Mouse (Mus musculus) CH12F3 (cell line): ENCODE measurements around the gene Phactr2.

Experiments used
- in situ Hi-C: fragments of 300-500 bp; cut with MboI; formaldehyde crosslinking; loops from 2 replicates; pipeline ENCODE4 v1.14.3; 2020; ENCODE audit warnings: low sequenced_read_pairs

The Phactr2 gene

GRCm38 (mm10) chr10:13335347-13335746 is 138.9 kb downstream of the Phactr2 start:
- in situ Hi-C loops, result no loop called here

GRCm38 (mm10) chr10:13333781-13334180 is 140.4 kb downstream of the Phactr2 start:
- in situ Hi-C loops, result no loop called here

- in situ Hi-C loops, result no loop called here
Measured at GRCm38 (mm10) chr10:13332985-13333384, 141.2 kb downstream of the Phactr2 start.

GRCm38 (mm10) chr10:13331405-13332032 is 142.7 kb downstream of the Phactr2 start:
- in situ Hi-C loops, result no loop called here

GRCm38 (mm10) chr10:13328602-13329001 is 145.6 kb downstream of the Phactr2 start:
- in situ Hi-C loops, result no loop called here

GRCm38 (mm10) chr10:13326149-13326873 is 147.9 kb downstream of the Phactr2 start:
- in situ Hi-C loops, result no loop called here

GRCm38 (mm10) chr10:13323806-13324411 is 150.3 kb downstream of the Phactr2 start:
- in situ Hi-C loops, result no loop called here

GRCm38 (mm10) chr10:13323139-13323805 is 150.9 kb downstream of the Phactr2 start:
- in situ Hi-C loops, result no loop called here

GRCm38 (mm10) chr10:13314999-13315398 is 159.2 kb downstream of the Phactr2 start:
- in situ Hi-C loops, result no loop called here

GRCm38 (mm10) chr10:13312576-13312975 is 161.6 kb downstream of the Phactr2 start:
- in situ Hi-C loops, result no loop called here

GRCm38 (mm10) chr10:13311612-13312011 is 162.6 kb downstream of the Phactr2 start:
- in situ Hi-C loops, result no loop called here

GRCm38 (mm10) chr10:13310075-13310474 is 164.1 kb downstream of the Phactr2 start:
- in situ Hi-C loops, result no loop called here

- in situ Hi-C loops, result no loop called here
Measured at GRCm38 (mm10) chr10:13304641-13305241, 169.5 kb downstream of the Phactr2 start.

- in situ Hi-C loops, result no loop called here
Measured at GRCm38 (mm10) chr10:13303271-13304265, 170.6 kb downstream of the Phactr2 start.

GRCm38 (mm10) chr10:13300601-13301000 is 173.6 kb downstream of the Phactr2 start:
- in situ Hi-C loops, result no loop called here

- in situ Hi-C loops, result no loop called here
Measured at GRCm38 (mm10) chr10:13300196-13300595, 174.0 kb downstream of the Phactr2 start.

GRCm38 (mm10) chr10:13294886-13295285 is 179.3 kb downstream of the Phactr2 start:
- in situ Hi-C loops, result no loop called here

GRCm38 (mm10) chr10:13292026-13292425 is 182.2 kb downstream of the Phactr2 start:
- in situ Hi-C loops, result no loop called here

GRCm38 (mm10) chr10:13289252-13289961 is 184.8 kb downstream of the Phactr2 start:
- in situ Hi-C loops, result no loop called here
